Mouse (Mus musculus): ENCODE data around the gene Dscaml1. TPM values are rescaled to one million over a fixed set of nuclear protein-coding genes. Genes with fewer than 3 reads are reported as not detected.

Dscaml1 gene
- total RNA-seq, 2 experiments from 2014 or later, result 73.7 to 75.4 TPM

DNA sequence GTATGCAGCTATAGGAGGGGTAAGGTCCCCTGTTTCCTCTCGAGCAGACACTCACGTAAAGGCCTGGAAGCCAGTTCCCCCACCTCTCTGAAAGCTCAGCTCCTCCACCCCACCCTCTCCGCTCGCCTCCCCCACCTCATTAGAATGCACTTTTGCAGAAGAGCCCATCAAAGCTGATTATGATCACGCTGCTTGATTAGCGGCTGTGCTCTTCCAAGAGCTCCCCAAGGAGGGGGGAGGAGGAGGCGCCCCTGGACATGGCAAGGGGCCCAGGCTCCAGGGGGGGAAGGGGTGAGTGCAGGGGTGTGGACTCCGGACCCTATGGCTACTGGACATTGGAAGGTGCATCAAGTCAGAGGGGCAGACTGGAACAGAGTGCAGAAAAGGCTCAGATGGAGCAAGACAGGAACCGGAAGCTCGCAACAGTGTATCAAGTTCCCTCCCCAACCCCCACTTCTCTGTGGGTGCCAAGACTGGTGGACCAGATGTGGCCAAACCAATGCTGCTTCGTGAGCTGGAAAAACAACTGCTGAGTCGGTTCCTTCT is 250.9 kb downstream of the Dscaml1 start:
- DNase-seq (ENCODE audit: low spot score in 2 of 2), result peak in 1 of 2 experiments; percentile 52

DNA sequence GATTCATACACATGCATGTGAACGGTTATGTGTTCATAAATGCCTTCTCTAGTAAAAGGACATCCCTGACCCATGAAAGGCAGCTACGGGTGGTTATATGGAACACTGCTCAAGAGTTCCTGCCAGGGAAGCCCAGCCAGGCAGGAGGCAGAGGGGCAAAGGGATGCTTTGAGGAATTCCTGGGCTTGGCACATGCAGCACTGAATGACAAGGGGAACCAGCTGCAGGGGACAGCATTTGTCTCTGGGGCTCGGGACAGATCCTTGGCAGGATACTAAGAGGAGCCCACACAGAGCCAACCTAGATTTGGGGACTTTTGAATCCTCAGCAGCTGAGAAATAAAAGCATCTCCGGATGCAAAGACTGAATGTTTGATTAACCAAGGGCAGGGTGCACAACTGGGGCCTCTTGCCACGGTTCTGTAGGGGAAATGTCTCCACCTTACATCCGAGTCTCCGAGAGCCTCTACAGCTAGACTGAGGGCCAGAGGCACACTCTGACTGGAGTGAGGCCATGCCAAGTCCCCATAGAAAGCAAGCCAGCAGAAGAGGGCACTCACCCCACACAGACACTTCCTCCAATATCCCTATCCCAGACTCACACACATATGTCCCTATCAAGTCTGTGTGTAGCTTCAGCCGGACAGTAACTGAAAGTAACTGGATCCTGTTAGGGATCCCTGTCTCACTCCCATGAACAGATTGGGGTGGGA is 251.7 kb downstream of the Dscaml1 start:
- peak in 1 of 2 experiments; percentile 61 for DNase-seq (ENCODE audit: low spot score in 2 of 2)

- peak in 1 of 2 experiments; percentile 79 for DNase-seq (ENCODE audit: low spot score in 2 of 2)
Measured at GRCm38 (mm10) chr9:45678664-45679026, 252.2 kb downstream of the Dscaml1 start.

- DNase-seq (ENCODE audit: low spot score in 2 of 2), result no peak
Measured at GRCm38 (mm10) chr9:45682461-45682998, 256.1 kb downstream of the Dscaml1 start.

- DNase-seq (ENCODE audit: low spot score in 2 of 2), result no peak
Measured at GRCm38 (mm10) chr9:45693424-45694237, 267.2 kb downstream of the Dscaml1 start.

GRCm38 (mm10) chr9:45694256-45694655 is 267.8 kb downstream of the Dscaml1 start:
- no peak for DNase-seq (ENCODE audit: low spot score in 2 of 2)

DNA sequence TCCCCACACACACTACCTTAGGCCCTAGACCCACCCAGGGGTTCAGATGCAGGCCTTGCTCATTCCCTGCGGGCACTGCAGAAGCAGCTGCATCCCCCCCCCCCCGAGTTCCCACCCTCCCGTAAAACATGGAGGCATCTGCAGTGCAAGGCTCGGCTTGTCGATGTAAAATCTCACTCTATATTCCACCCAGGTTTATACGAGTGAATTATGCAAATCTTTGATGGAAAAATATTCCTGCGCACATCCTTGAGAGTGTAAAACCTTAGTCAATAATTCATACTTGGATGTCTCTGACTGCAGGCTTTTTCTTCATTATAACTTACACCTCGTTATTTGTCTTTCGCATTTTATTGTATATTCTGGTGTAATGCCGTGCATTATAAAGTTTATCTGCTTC is 272.7 kb downstream of the Dscaml1 start:
- DNase-seq (ENCODE audit: low spot score in 2 of 2), result no peak

GRCm38 (mm10) chr9:45703236-45703635 is 276.8 kb downstream of the Dscaml1 start:
- DNase-seq (ENCODE audit: low spot score in 2 of 2), result no peak

DNA sequence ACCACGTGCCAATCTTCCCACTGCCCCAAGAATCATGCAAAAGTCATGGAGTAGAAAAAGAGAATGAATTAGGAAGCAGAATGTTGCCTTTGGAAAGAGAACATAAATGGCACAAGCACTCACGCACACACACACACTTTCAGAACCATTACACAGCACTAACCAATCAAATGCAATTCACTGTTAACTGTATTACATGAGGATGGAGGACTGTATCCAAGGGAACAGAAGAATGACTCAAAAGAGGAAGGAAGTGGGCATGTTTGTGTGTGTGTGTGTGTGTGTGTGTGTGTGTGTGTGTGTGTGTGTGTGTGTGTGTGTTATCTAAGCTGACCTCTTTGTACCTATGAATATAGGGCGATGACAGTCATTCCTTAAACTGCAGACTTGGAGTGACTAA is 278.0 kb downstream of the Dscaml1 start:
- peak in 1 of 2 experiments; percentile 32 for DNase-seq (ENCODE audit: low spot score in 2 of 2)

GRCm38 (mm10) chr9:45710300-45710699 is 283.9 kb downstream of the Dscaml1 start:
- no peak for DNase-seq (ENCODE audit: low spot score in 2 of 2)

- DNase-seq (ENCODE audit: low spot score in 2 of 2), result no peak
Measured at GRCm38 (mm10) chr9:45715387-45715786, 289.0 kb downstream of the Dscaml1 start.

GRCm38 (mm10) chr9:45719997-45720396 is 293.6 kb downstream of the Dscaml1 start:
- DNase-seq (ENCODE audit: low spot score in 2 of 2), result no peak

DNA sequence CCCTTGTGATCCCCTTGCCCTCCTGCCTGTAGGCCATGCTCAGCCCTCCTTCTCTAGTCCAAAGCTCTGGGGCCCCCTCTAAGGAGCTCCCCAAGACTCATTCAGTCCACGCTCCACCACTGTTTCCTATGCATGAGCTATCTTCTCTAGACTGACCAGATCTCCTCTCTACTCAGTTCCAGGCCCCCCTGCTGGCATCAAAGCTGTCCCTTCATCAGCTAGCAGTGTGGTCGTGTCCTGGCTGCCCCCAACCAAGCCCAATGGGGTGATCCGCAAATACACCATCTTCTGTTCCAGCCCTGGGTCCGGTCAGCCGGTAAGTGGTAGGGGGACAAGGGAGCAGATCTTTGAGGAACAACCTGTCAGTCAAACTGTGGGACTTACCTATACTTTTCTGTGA is 305.4 kb downstream of the Dscaml1 start:
- DNase-seq (ENCODE audit: low spot score in 2 of 2), result no peak

DNA sequence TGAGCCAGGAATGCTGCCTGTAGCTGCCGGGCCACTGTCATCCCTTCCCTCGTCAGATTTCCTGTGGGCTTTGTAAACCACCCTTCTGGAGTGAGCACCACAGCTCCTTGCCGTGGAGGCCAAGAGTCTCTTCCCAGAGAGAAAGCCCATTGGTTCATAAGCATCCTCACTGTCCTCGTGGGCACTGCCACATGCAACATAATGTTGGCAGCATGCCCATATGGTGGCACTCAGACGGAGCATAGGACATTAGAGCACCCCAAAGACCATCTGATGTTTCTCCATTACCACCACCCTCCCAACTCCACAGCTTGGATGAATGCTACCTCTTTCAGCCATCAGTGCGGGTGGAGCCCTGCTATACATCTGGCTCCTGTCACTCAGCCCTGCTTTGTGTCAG is 306.8 kb downstream of the Dscaml1 start:
- DNase-seq (ENCODE audit: low spot score in 2 of 2), result no peak

DNA sequence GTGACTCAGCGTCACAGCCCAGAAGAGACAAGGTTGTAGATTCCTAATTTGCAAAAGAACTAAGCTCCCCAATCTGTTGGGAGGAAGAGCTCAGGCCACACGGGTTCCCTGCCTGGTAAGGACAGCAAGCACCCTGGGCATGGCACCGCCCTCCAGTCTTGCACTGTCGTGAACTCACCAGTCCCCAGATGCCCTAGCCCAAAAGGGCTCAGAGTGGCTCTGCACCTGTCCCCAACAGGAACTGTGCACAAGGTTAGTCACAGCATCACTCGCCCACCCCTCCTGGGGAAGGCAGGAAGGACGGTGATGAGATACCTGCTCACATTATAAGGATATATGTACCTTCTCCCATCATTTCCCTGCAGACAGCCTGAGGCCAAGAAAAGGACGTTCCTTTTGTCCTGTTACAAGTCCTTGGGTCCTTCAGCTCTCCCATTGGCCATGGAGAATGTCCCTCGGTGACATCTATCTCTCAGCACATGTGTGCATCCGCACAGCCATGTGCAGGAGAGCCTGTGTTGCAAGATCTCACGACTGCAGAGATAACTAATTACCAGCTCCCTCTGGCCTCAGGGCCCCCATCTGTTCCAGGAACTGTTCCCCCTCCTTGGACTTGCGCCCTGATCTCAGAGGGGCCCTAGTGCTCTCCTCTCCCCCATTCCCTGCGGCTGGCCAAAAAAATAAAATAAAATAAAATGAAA is 312.7 kb downstream of the Dscaml1 start:
- peak; percentile 40 to 52 for DNase-seq (ENCODE audit: low spot score in 2 of 2)

DNA sequence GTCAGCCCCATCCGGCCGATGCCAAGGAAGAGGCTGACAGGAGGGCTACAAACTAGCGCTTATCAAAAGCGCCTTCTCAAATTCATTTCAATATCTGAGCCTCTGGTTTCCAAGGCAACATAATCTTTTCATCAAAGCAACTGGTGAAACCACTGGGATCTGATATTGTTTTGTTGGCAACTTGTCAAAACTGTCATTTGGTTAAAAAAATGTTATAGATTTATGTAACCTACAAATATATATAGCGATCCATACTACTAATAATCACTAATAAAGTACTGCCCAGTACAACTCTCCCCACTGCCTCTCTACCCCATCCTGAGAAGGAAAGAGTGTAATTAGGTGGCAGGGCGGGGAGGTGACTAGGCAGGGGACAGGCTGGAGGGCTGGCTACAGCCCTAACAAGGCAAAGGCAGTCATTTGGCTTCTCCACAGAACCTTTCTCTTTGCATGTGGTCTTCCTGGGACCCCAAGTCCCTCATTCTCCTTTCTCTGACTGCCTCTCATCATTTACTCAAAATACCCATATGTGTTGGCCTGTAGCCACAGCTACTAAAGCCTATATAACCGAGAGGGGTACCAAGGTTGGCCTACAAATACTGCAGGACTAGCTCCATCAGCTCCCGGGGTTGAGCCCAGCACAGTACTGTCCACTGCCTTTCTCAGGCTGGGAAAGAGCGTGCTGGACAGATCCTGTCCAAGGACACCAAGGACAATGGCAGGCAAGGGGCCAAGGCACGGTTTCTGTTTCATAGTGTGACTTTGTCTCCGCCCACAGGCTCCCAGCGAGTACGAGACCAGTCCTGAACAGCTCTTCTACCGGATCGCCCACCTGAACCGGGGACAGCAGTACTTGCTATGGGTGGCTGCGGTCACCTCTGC is 313.5 kb downstream of the Dscaml1 start:
- peak; percentile 42 to 48 for DNase-seq (ENCODE audit: low spot score in 2 of 2)

DNA sequence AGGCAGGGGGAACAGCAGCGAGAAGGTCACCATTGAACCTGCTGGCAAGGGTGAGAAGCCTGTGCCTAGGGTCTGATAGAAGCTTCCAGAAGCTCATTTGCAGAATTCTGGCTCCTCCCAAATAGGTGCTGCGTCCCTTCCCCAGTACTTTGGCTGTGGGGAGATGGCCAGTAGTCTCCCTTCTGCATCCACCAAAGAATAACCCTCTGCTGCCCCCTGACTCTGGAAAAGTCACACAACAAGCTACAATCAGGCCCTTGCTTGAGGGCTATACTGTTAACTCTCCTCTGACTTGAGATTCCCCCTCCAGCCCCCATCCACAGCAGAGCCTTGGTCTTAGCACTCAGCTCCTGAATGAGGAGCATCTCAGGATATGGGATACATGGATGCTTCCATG is 314.2 kb downstream of the Dscaml1 start:
- no peak for DNase-seq (ENCODE audit: low spot score in 2 of 2)

- no peak for DNase-seq (ENCODE audit: low spot score in 2 of 2)
Measured at GRCm38 (mm10) chr9:45745451-45745850, 319.0 kb downstream of the Dscaml1 start.

GRCm38 (mm10) chr9:45749917-45750316 is 323.5 kb downstream of the Dscaml1 start:
- no peak for DNase-seq (ENCODE audit: low spot score in 2 of 2)

- peak; percentile 87 to 89 for DNase-seq (ENCODE audit: low spot score in 2 of 2)
Measured at GRCm38 (mm10) chr9:45754452-45755091, 328.1 kb downstream of the Dscaml1 start.
